Mouse (Mus musculus): ENCODE measurements around the gene Necap1. TPM values are rescaled to one million over a fixed set of nuclear protein-coding genes. Genes with fewer than 3 reads are reported as not detected.

Necap1 gene
- polyA plus RNA-seq, 1 experiment from 2014 or later: 153 TPM

DNA sequence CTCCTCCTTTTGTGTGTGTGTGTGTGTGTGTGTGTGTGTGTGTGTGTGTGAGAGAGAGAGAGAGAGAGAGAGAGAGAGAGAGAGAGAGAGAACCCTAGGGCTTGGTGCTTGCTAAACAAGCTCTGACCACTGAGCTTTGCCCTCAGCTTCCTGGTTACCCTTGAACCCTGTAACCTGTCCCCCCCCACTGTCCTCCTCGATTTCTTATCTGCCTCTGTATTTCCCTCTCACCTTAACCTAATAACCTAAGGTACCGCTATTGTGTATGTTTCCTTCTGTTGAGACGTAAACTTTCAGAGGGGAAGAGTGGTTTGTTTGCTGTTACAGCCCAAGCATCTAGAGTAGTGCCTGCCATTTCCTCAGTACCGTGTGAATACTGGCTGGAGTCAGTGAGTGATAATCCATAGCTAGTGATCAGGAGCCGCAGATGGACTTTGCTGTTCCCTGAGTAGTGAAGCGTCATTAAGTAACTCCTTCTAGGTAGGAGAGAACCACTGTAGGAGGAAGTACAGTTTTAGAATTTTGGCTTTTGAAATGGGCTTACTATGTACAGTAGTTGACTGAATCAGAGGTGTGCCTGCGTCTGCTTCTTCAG, 5.0 kb downstream of the Necap1 start:
- 93% methylated on average over 7 of the region's 7 CpGs for WGBS
- no peak overlapping the region for H3K4me2 ChIP-seq (replicated peaks)
- no peaks in the 10 kb centered on the region for H3K27me3 ChIP-seq (ENCODE audit: control insufficient read depth, insufficient read depth, low read length)
- peaks cover 75% of the 10 kb centered on the region for H3K36me3 ChIP-seq (replicated peaks; ENCODE audit: control insufficient read depth, insufficient read depth)
- ATAC-seq (ENCODE audit: low FRiP score) (no peak), DNase-seq (ENCODE audit: low spot score) (no peak)
- H3K4me3 ChIP-seq (replicated peaks; ENCODE audit: low read length): no peak overlapping the region
- H3K4me1 ChIP-seq (replicated peaks; ENCODE audit: control insufficient read depth, insufficient read depth, low read length): peaks cover 14% of the 10 kb centered on the region
- no peak overlapping the region for H3K9ac ChIP-seq
- H3K9me3 ChIP-seq (ENCODE audit: control insufficient read depth, low read length): no peaks in the 10 kb centered on the region
- H3K27ac ChIP-seq: no peak overlapping the region

GRCm38 (mm10) chr6:122879781-122880505, 5.7 kb downstream of the Necap1 start:
- Histone ChIP-seq H3K27me3 (ENCODE audit: control insufficient read depth, insufficient read depth, low read length) (no peaks in the 10 kb centered on the region), H3K36me3 (replicated peaks; ENCODE audit: control insufficient read depth, insufficient read depth) (peaks cover 82% of the 10 kb centered on the region), H3K4me1 (replicated peaks; ENCODE audit: control insufficient read depth, insufficient read depth, low read length) (peaks cover 14% of the 10 kb centered on the region), H3K4me3 (replicated peaks; ENCODE audit: low read length) (no peak overlapping the region), H3K4me2 (replicated peaks) (no peak overlapping the region), H3K9ac (no peak overlapping the region), H3K9me3 (ENCODE audit: control insufficient read depth, low read length) (no peaks in the 10 kb centered on the region), H3K27ac (no peak overlapping the region)
- WGBS: 93% methylated on average over 7 of the region's 7 CpGs
- DNase-seq (ENCODE audit: low spot score): no peak
- no peak for ATAC-seq (ENCODE audit: low FRiP score)

DNA sequence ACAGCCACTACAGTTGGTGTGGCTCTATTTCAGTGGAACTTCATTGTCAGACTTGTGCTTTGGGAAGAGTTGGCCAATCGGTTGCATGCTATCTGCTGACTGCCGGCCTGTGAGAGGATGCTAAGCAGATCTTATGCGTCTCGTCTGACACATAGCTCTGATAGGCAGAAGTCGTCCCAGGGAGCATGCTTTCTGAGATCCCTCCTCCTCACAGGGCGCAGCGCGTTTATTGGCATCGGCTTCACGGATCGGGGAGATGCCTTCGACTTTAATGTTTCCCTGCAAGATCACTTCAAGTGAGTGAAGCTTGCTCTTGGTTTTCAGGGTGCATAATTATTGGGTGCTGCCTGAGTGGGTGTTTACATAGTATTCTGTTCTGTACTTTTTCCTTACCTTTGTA, 7.0 kb downstream of the Necap1 start:
- 94% methylated on average over 12 of the region's 12 CpGs for WGBS
- Histone ChIP-seq H3K4me2 (replicated peaks) (no peak overlapping the region), H3K9me3 (ENCODE audit: control insufficient read depth, low read length) (no peaks in the 10 kb centered on the region), H3K4me1 (replicated peaks; ENCODE audit: control insufficient read depth, insufficient read depth, low read length) (0 out of 2 replicates have a peak, but pooled peaks cover 2% of the 10 kb centered on the region), H3K27ac (no peak overlapping the region), H3K4me3 (replicated peaks; ENCODE audit: low read length) (no peak overlapping the region), H3K27me3 (ENCODE audit: control insufficient read depth, insufficient read depth, low read length) (no peaks in the 10 kb centered on the region), H3K9ac (no peak overlapping the region), H3K36me3 (replicated peaks; ENCODE audit: control insufficient read depth, insufficient read depth) (peaks cover 93% of the 10 kb centered on the region)
- ATAC-seq (ENCODE audit: low FRiP score): no peak
- DNase-seq (ENCODE audit: low spot score): no peak

DNA sequence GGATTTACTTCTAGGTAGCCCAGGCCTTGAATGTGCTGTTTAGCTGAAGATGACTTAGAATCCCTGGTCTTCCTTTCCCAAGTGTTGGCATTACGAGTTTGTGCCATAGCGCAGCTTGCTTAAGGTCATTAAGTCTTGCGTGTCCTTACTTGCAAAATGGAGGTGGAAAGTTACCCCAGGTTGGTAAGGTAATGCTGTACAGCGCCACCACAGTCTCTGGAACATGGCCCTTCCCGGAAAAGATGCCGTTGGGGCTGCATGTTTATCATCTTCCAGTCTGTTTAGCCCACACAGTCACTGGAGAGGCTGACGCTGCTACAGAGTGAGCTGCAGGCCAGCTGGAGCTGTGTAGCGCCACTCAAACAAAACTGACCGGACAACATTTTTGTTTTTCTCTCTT, 9.3 kb downstream of the Necap1 start:
- Histone ChIP-seq H3K9ac (no peak overlapping the region), H3K36me3 (replicated peaks; ENCODE audit: control insufficient read depth, insufficient read depth) (peaks cover 95% of the 10 kb centered on the region), H3K4me2 (replicated peaks) (no peak overlapping the region), H3K4me3 (replicated peaks; ENCODE audit: low read length) (no peak overlapping the region), H3K27ac (no peak overlapping the region), H3K9me3 (ENCODE audit: control insufficient read depth, low read length) (no peaks in the 10 kb centered on the region), H3K27me3 (ENCODE audit: control insufficient read depth, insufficient read depth, low read length) (no peaks in the 10 kb centered on the region), H3K4me1 (replicated peaks; ENCODE audit: control insufficient read depth, insufficient read depth, low read length) (no peaks in the 10 kb centered on the region)
- 93% methylated on average over 9 of the region's 9 CpGs for WGBS
- no peak for DNase-seq (ENCODE audit: low spot score)
- no peak for ATAC-seq (ENCODE audit: low FRiP score)

GRCm38 (mm10) chr6:122889599-122889998, 15.3 kb downstream of the Necap1 start:
- Histone ChIP-seq H3K27ac (no peak overlapping the region), H3K9ac (no peak overlapping the region), H3K36me3 (replicated peaks; ENCODE audit: control insufficient read depth, insufficient read depth) (peaks cover 64% of the 10 kb centered on the region), H3K9me3 (ENCODE audit: control insufficient read depth, low read length) (no peaks in the 10 kb centered on the region), H3K4me1 (replicated peaks; ENCODE audit: control insufficient read depth, insufficient read depth, low read length) (no peaks in the 10 kb centered on the region), H3K27me3 (ENCODE audit: control insufficient read depth, insufficient read depth, low read length) (no peaks in the 10 kb centered on the region), H3K4me2 (replicated peaks) (no peak overlapping the region), H3K4me3 (replicated peaks; ENCODE audit: low read length) (no peak overlapping the region)
- 96% methylated on average over 2 of the region's 2 CpGs for WGBS
- no peak for ATAC-seq (ENCODE audit: low FRiP score)
- DNase-seq (ENCODE audit: low spot score): no peak

DNA sequence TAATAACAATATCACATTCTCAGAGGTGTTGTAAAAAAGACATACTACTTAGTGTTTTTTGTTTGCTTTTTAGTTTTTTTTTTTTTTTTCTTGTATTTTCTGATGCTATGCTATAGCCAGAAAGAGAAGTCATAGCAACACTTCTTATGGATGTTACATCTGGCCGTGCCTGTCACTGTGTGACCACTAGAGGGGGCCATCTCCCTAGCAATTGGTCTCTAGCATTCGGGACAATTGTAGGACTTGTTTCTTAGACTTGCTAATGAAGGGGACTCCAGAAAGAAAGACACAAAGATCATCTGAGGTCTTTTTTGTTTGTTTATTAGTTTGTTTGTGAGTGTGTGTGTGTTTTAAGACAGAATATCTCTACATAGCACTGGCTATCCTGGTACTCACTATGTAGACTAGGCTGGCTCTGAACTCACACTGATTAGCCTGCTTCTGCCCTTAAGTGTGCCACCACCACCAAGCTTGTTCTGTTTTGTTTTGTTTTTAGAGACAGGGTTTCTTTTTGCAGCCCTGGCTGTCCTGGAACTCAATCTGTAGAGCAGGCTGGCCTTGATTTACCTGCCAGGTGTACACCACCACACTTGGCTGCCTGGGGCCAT, 18.3 kb downstream of the Necap1 start:
- H3K4me2 ChIP-seq (replicated peaks): no peak overlapping the region
- ATAC-seq (ENCODE audit: low FRiP score) (no peak), DNase-seq (ENCODE audit: low spot score) (peak; percentile 83)
- 6% methylated on average over 2 of the region's 2 CpGs for WGBS
- no peak overlapping the region for H3K4me3 ChIP-seq (replicated peaks; ENCODE audit: low read length)
- no peaks in the 10 kb centered on the region for H3K9me3 ChIP-seq (ENCODE audit: control insufficient read depth, low read length)
- H3K27ac ChIP-seq: no peak overlapping the region
- no peaks in the 10 kb centered on the region for H3K27me3 ChIP-seq (ENCODE audit: control insufficient read depth, insufficient read depth, low read length)
- no peaks in the 10 kb centered on the region for H3K4me1 ChIP-seq (replicated peaks; ENCODE audit: control insufficient read depth, insufficient read depth, low read length)
- H3K9ac ChIP-seq: no peak overlapping the region
- H3K36me3 ChIP-seq (replicated peaks; ENCODE audit: control insufficient read depth, insufficient read depth): peaks cover 39% of the 10 kb centered on the region

- DNase-seq (ENCODE audit: low spot score) (no peak), ATAC-seq (ENCODE audit: low FRiP score) (no peak)
- no peaks in the 10 kb centered on the region for H3K36me3 ChIP-seq (replicated peaks; ENCODE audit: control insufficient read depth, insufficient read depth)
- no peaks in the 10 kb centered on the region for H3K9me3 ChIP-seq (ENCODE audit: control insufficient read depth, low read length)
- no peak overlapping the region for H3K4me3 ChIP-seq (replicated peaks; ENCODE audit: low read length)
- no peak overlapping the region for H3K9ac ChIP-seq
- no peaks in the 10 kb centered on the region for H3K27me3 ChIP-seq (ENCODE audit: control insufficient read depth, insufficient read depth, low read length)
- H3K4me1 ChIP-seq (replicated peaks; ENCODE audit: control insufficient read depth, insufficient read depth, low read length): no peaks in the 10 kb centered on the region
- no peak overlapping the region for H3K4me2 ChIP-seq (replicated peaks)
- H3K27ac ChIP-seq: no peak overlapping the region
- WGBS: 88% methylated on average over 4 of the region's 4 CpGs
Measured at GRCm38 (mm10) chr6:122919922-122920321, 45.6 kb downstream of the Necap1 start.

GRCm38 (mm10) chr6:122921451-122921850, 47.2 kb downstream of the Necap1 start, which contains the start of gene Clec4a1:
Gene Clec4a1, plus strand, starts transcription at chr6:122921848.
- no peaks in the 10 kb centered on the region for H3K27me3 ChIP-seq (ENCODE audit: control insufficient read depth, insufficient read depth, low read length)
- no peaks in the 10 kb centered on the region for H3K9me3 ChIP-seq (ENCODE audit: control insufficient read depth, low read length)
- no peak within 1 kb of the TSS for H3K4me2 ChIP-seq (replicated peaks)
- H3K36me3 ChIP-seq (replicated peaks; ENCODE audit: control insufficient read depth, insufficient read depth): no peaks in the 10 kb centered on the region
- H3K27ac ChIP-seq: no peak within 1 kb of the TSS
- WGBS: 64% methylated on average over 4 of the region's 4 CpGs
- ATAC-seq (ENCODE audit: low FRiP score) (no peak), DNase-seq (ENCODE audit: low spot score) (no peak)
- no peaks in the 10 kb centered on the region for H3K4me1 ChIP-seq (replicated peaks; ENCODE audit: control insufficient read depth, insufficient read depth, low read length)
- no peak within 1 kb of the TSS for H3K9ac ChIP-seq
- no peak within 1 kb of the TSS for H3K4me3 ChIP-seq (replicated peaks; ENCODE audit: low read length)

DNA sequence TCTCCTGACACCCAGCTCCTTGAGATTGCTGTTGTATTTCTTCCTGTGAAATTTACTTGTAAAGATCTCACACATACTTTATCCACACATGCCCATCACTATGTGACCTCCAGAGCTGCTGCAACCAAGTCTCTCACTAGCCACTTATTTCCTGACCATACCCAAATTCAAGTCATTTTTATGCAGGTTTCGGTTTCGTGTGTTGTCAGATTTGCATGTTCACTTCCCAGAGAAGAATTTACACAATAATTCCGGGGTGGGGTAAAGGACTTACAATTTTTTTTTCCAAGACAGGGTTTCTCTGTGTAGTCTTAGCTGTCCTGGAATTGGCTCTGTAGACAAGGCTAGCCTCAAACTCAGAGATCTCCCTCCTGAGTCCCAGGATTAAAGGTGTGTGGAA, 60.6 kb downstream of the Necap1 start:
- ATAC-seq (ENCODE audit: low FRiP score) (no peak), DNase-seq (ENCODE audit: low spot score) (no peak)
- Histone ChIP-seq H3K9me3 (ENCODE audit: control insufficient read depth, low read length) (no peaks in the 10 kb centered on the region), H3K4me1 (replicated peaks; ENCODE audit: control insufficient read depth, insufficient read depth, low read length) (no peaks in the 10 kb centered on the region), H3K4me3 (replicated peaks; ENCODE audit: low read length) (no peak overlapping the region), H3K36me3 (replicated peaks; ENCODE audit: control insufficient read depth, insufficient read depth) (no peaks in the 10 kb centered on the region), H3K27ac (no peak overlapping the region), H3K9ac (no peak overlapping the region), H3K4me2 (replicated peaks) (no peak overlapping the region), H3K27me3 (ENCODE audit: control insufficient read depth, insufficient read depth, low read length) (no peaks in the 10 kb centered on the region)
- 83% methylated on average over 3 of the region's 3 CpGs for WGBS

All from hindbrain, embryonic 14.5 days (tissue).